Mouse (Mus musculus) brain, embryonic 18.5 days (tissue): ENCODE data around the gene AI593442.

Experiments used
- DNase-seq: peaks from one replicate; pipeline ENCODE4 v3.0.0-alpha.2; 2012; ENCODE audit warnings: low read depth, low spot score

AI593442 gene

DNA sequence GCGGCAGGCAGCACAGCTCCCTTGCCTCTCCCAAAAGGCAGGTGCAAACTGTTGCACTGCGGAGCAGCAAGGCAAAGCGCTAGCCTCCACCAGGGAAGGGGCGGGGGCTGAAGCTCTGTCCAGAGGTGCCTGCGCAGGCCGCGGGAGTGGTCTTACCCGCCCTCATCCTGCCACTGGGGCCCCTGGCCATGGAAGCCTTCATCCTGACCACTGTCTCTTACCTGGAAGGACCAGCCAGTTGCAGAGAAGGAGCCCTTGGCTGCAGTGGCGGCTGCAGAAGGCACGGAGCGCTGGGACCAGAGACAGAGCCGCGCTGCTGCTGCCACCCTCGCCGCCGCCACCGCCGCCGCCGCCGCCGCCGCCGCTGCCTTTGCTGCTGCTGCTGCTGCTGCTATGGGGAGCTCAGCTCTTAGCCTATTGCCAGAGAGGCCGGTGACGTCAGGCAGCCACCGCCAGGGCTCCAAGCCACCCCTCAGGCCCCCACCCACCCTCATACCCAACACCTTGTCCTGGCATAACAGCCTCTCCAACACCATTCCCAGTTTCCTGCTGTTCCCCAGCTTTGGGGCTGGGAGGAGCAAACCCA lies at the start of gene AI593442:
AI593442 (minus strand) TSS at position 419 of the 586 bp plus-strand sequence.
- no peak for DNase-seq

DNA sequence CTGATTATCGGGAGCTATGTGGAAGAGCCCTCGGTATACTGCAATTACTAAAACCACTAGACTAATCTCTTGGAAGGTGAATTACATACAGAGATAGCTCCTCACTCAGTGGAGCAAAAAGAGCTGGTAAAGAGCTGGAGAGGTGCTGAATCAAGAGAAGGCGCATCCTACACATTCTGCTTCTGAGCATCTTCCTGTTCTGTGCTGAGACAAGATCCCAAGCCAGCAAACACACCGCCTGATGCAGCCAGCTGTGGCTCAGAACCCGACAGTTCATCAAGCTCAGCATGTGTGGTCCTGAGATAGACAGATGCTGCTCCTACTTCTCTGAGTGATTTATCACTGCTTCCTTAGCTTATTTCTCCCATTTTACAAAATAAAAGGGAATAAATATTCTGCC lies 49.2 kb upstream of the AI593442 start:
- DNase-seq: no peak

DNA sequence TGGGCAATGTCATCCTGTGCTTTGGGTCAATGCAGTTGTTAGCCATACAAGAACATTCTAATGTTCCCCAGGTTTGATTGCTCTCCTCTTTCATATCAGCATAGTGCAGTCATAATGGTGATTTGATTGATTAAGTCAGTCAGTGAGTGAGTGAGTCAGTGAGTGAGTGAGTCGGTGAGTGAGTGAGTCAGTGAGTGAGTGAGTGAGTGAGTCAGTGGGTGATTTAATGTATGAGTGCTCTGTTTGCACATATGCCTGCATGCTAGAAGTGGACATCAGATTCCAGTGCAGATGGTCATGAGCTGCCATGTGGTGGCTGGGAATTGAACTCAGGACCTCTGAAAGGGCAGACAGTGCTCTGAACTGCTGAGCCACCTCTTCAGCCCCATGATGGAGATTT lies 43.0 kb upstream of the AI593442 start:
- DNase-seq: no peak

DNA sequence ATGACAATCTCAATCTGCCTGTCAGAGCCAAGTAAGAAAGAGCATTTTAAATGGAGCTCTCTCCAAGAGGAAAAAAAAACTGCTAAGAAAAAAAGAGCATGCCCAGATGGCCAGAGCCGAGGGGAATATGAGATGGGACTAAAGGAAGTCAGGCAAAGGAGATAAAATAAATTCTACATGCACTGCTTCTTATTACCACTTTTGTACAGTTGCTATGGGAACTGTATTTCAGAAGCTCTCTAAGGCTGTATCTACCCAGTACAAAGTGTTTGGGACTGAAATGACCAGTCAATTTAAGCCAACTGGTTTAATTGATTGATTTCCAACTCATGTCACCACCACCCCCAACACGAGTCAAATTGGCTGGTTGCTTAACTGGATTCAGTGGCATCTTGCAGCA lies 40.0 kb upstream of the AI593442 start:
- peak; percentile 26 for DNase-seq

DNA sequence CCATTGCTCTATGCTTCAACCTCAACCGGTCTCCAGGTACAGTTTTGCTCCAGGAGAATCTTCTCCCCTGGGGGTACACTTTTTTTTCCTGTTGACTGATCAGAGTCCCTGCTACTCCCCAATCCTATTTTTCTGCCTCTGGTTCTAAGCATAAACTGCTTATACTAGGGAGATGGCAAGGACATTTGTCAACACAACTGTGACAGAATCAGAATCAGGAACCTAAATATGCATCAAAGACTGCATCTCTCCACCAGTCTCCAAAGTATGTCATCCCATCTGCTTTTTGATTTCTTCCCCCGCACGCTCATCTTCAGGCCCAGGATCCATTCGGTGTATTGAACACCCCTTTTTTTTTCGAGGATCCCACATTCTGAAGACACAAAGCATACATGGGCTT lies 456 bp upstream of the AI593442 start:
- no peak for DNase-seq

DNA sequence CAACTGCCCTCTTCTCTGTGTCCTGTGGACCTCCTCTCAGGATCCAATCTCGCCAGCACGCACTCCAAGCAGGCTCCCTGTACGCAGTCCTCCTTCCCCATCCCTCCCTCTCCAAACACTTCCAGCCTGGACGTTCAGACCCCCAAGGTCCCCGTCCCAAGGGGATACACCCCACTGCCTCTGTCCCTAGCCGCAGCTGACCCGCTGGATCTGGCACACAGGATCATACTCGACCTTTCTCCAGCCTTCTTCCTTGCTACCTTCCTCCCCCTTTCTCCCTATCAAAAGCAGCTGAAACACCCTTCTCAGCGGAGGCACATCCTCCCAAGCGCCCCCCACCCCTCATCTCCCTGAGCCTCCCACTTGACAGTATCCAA lies 753 bp downstream of the AI593442 start:
- DNase-seq: no peak

DNA sequence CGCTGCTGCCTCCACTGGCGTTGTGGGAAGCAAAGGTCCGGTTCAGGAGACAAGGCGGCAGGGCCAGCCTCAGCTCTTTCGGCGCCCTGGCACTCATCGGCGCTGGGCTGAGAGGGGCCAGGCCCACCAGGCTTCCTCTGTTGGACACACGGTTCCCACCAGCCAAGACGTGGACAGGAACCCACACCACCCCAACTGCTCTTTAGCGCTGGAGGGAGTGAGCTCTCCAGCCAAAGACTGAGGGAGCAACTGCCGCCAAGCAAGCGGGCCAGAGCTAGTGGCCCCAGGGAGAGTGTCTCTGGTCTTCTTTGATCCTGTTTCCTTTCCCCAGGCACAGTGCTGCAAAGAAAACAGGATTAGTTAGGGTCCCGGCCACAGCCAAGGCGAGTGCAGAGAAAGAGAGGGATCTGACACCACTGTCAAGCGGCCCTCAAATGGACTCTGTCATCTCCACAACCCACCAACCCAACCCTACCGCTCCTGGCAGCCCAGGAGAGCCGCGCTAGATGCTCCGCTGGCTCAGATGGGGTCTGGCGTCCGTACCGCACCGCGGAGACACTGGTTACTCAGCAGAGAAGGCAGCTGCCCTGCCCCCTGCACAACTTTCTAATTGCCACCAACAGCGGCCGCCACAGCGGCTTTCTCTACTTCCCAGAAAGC lies 1.3 kb downstream of the AI593442 start:
- DNase-seq: no peak

DNA sequence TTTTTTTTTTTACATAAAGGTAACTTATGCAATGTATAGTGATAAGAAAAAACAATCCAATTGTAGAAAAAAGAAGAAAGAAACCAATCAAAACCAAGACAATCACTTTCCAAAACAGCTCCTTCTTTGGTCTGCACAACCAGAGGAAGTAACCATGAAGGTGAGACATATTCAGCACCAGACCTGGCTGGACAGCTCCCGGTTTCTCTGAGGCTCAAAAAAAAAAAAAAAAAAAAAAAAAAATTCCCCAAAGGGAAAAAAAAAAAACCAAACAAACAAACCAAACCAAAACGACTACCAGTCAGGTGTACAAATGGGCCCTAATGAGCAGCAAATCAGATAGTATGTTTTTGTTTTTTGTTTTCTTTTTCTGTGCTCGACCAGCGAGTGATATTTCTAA lies 3.0 kb downstream of the AI593442 start:
- DNase-seq: no peak

DNA sequence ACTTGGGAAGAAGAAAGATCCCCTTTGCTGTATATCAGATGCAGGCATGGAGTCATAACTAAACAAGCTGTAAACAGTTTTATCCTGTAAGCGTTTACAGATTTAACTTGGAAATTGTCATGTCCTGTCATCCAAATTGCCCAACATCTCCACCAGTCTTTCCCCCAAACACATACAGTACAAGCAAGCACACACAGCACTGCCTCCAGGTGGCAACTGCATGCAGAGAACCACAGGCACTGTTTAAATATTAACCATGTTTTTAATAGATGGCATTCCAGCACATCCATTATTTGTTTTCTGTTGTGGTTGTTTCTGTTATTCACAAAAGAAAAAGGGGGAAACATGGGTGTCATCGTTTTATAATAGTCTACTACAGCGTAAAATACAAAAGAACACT lies 3.6 kb downstream of the AI593442 start:
- no peak for DNase-seq

DNA sequence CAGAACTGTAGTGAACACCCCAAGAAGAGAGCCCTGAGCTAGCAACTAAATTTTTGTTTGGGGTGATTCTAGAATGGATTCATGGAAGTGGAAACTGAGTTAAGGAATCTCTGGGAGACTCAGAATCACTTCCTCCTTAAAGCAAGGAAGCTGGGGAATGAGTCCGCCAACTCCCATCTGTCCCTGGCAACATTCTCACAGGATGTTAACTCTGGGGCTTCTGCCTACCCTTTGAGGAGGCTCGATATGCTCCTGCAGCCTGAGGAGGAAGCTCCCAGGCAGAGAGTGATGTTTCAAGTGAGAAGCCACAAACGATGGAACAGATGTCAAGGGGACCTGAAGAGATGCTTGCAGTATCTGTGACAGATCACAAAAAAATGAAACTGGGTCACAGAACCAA lies 18.2 kb downstream of the AI593442 start:
- DNase-seq: no peak

DNA sequence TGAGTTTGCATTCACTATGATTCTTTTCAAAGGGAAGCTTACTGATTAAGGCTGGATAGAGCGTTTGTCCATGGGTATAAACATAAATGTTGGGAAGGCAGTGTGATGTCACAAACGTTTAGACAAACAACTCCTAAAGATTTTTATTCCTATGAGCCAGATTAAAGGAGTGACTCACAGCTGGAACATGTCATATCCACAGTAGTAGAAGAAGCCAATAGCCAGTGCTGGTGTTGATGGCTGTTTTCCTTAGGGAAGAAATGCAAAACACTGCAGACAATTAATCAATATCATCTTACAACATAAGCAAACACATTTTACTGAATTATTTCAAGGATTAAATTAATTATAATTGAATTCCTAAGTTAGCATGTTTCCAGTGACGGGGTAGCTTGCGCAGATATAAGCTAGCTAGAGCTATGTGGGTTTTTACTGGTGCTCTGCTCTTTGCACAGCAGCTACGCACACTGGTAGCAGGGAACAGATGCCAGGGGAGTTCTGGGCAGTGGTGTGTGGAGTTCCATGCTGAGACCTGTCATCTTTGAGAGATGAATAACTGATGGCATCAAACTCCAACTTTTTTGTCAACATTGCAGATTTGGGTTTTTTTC lies 29.1 kb downstream of the AI593442 start:
- no peak for DNase-seq

DNA sequence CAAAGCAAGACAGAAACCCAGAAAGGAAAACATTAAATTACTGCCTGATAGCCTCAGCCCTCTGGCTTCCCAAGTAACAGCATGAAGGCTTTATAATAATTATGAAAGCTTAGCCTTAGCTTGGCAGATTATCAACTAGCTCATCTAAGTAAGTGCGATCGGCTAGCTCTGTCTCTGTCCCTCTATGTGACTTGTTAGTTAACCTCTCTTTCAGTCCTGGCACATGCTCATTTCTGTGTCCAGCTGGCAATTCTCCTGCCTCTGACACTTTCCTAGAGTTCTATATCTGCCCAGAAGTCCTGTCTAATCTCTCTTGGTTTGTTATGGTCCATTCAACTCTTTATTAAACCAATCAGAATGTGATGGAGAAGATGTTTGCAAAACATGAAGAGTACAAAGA lies 34.3 kb downstream of the AI593442 start:
- no peak for DNase-seq

DNA sequence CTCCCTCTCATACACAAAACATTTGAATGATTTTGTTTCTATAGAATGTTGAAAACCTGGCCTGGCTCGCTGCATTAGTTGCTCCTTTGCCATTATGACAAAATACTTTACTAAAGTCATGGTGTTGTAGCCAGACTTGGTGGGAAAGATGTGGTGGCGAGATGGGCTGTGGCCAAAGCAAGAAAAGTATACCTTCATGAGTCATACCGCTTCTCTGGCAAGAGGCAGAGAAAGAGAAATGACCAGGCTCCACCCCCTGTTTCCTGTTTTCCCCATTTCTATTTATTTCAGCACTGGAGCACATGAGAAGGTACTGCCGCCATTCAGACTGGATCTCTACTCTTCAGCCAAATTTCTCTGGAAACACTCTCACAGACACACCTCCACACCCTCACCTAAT lies 35.0 kb downstream of the AI593442 start:
- no peak for DNase-seq

DNA sequence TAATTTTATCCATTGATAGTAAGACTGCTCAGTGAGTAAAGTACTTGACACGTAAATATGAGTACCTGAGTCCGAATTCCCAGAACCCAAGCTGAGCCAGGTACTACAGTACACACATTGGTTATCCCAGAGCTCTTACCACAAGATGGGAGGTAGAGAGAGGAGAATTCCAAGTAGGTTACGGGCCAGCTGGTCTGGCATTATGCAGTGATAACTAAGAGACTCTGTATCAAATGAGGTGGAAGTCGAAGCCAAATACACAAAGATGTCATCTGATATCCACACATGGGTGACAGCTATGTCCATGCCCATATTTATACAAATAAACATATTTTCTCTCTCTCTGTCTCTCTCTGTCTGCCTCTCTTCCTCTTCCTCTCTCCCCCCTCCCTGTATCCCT lies 35.4 kb downstream of the AI593442 start:
- no peak for DNase-seq

DNA sequence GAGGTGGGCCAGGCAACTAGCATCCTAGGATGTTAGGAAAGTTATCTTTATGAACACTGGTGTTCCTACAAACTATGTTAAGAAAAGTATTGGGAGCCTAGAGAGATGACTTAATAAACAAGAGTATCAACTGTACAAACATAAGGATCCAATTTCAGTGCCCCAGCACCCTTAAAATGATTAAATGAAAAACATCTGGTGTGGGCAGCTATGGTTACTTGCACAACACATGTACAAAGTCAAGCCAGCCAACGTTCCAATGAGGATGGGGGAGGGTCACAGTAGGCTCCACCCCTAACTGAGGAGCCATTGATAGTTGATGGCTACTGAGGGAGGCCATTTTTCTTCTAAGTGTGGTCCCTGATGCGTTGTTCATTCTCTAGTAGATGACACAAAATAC lies 43.6 kb downstream of the AI593442 start:
- no peak for DNase-seq

DNA sequence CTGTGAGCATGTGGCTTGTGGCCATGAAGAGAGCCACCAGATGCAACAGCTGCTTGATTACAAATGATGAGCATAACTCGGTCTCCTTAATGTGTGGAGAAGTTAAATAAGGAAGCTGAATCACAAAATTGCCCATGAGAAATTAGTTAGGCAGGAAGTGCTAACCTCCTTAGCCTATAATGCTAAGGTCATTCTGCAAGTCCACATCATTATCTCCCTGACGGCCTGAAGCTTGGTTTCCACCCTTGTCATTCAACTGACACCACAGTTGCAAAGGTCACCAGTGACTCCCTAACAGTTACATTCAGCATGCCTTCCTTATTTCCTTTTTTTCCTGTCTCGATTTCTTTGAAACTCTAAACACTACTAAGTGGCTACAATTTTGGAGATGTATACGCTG lies 55.7 kb downstream of the AI593442 start:
- DNase-seq: no peak
